Mouse (Mus musculus): ENCODE data around the gene Olfr427. TPM values are rescaled to one million over a fixed set of nuclear protein-coding genes. Genes with fewer than 3 reads are reported as not detected.

Gene Olfr427
- polyA plus RNA-seq, 1 experiment from 2014 or later: not detected

DNA sequence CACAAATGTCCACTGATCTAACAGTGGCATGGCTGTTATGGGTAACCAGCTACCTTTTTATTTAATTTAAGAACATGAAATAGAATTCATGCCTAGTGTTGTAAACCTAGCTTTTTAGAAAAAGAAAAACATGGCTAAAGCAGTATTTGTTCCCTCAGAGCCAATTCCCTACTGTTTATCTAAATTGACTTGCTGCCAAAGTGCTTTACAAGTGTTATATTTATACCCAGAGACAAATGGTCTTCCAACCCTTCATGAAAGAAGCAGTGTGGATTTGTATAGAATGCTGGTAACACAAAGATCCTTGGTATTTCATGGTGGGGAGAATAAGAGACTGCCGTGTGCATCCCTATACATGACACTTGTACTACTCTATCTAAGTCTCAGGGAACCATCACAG lies 50.0 kb downstream of the Olfr427 start:
- Histone ChIP-seq H3K36me3 (replicated peaks; ENCODE audit: control insufficient read depth, insufficient read depth, low read depth, low read length) (no peaks in the 10 kb centered on the region), H3K4me1 (ENCODE audit: control insufficient read depth, insufficient read depth, low read length) (no peaks in the 10 kb centered on the region), H3K4me3 (ENCODE audit: low read depth, low read length) (no peak overlapping the region), H3K27ac (replicated peaks; ENCODE audit: low read depth, low read length) (no peak overlapping the region), H3K27me3 (ENCODE audit: control insufficient read depth, insufficient read depth, low read length) (no peaks in the 10 kb centered on the region), H3K9me3 (replicated peaks; ENCODE audit: control insufficient read depth, low read length) (no peaks in the 10 kb centered on the region), H3K4me2 (ENCODE audit: low read depth, low read length) (no peak overlapping the region), H3K9ac (replicated peaks; ENCODE audit: low read length) (no peak overlapping the region)
- ATAC-seq (replicated peaks; ENCODE audit: insufficient number of reproducible peaks, low FRiP score, low TSS enrichment, low read depth) (no peak), DNase-seq (ENCODE audit: low spot score) (no peak)
- 84% methylated on average over 1 of the region's 1 CpGs for WGBS

DNA sequence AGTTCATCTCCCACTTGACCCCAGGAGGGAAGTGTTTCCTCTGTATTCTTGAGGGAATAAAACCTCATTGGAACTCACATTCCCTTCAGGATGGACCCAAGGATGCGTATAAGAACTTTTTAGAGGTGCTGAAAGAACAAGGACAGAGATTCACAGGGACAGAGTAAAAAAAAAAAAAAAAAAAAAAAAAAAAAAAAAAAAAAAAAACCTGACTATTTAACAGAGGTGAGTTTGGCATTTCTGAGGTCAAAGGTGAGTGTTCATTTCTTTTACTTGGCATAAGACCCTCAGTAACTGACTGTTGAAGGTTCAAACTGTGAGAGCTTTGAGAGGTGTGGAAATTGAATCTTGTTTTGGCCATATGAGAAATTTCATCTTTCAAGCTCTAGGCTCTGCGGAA lies 52.6 kb downstream of the Olfr427 start:
- ATAC-seq (replicated peaks; ENCODE audit: insufficient number of reproducible peaks, low FRiP score, low TSS enrichment, low read depth): no peak
- WGBS: 87% methylated on average over 2 of the region's 2 CpGs
- no peaks in the 10 kb centered on the region for H3K4me1 ChIP-seq (ENCODE audit: control insufficient read depth, insufficient read depth, low read length)

More for the DNA sequence above, 52.6 kb downstream of the Olfr427 start:
- Histone ChIP-seq H3K9me3 (replicated peaks; ENCODE audit: control insufficient read depth, low read length) (no peaks in the 10 kb centered on the region), H3K9ac (replicated peaks; ENCODE audit: low read length) (no peak overlapping the region), H3K27ac (replicated peaks; ENCODE audit: low read depth, low read length) (no peak overlapping the region), H3K4me2 (ENCODE audit: low read depth, low read length) (no peak overlapping the region), H3K27me3 (ENCODE audit: control insufficient read depth, insufficient read depth, low read length) (no peaks in the 10 kb centered on the region), H3K36me3 (replicated peaks; ENCODE audit: control insufficient read depth, insufficient read depth, low read depth, low read length) (no peaks in the 10 kb centered on the region), H3K4me3 (ENCODE audit: low read depth, low read length) (no peak overlapping the region)
- no peak for DNase-seq (ENCODE audit: low spot score)

Other genes starting within 250 kb of the Olfr427 start
- gene Ifi211, start 183.8 kb upstream of the Olfr427 start, polyA plus RNA-seq (2014; fragmentation: Nextera tagmentation; extraction: Ambion mirVana): 0.28 and 0.40 TPM in 2 replicates
- gene Mndal, start 154.4 kb upstream of the Olfr427 start, polyA plus RNA-seq (2014; fragmentation: Nextera tagmentation; extraction: Ambion mirVana): 0.49 and 0.75 TPM in 2 replicates
- gene Ifi203, start 154.2 kb upstream of the Olfr427 start, polyA plus RNA-seq (2014; fragmentation: Nextera tagmentation; extraction: Ambion mirVana): 0.17 and 0.38 TPM in 2 replicates
- 0.20 and 0.36 TPM in 2 replicates for gene Ifi202b, start 114.1 kb upstream of the Olfr427 start, polyA plus RNA-seq (2014; fragmentation: Nextera tagmentation; extraction: Ambion mirVana)
- not detected in 2 replicates for gene Ifi205, start 65.1 kb upstream of the Olfr427 start, polyA plus RNA-seq (2014; fragmentation: Nextera tagmentation; extraction: Ambion mirVana)
- gene Olfr433, start 56.2 kb upstream of the Olfr427 start, polyA plus RNA-seq (2014; fragmentation: Nextera tagmentation; extraction: Ambion mirVana): not detected in 2 replicates
- not detected in 2 replicates for gene Olfr432, start 47.7 kb upstream of the Olfr427 start, polyA plus RNA-seq (2014; fragmentation: Nextera tagmentation; extraction: Ambion mirVana)
- gene Olfr430, start 30.3 kb upstream of the Olfr427 start, polyA plus RNA-seq (2014; fragmentation: Nextera tagmentation; extraction: Ambion mirVana): 0.07 TPM in 1 of 2 replicates, not detected in the other
- not detected in 2 replicates for gene Olfr429, start 12.6 kb upstream of the Olfr427 start, polyA plus RNA-seq (2014; fragmentation: Nextera tagmentation; extraction: Ambion mirVana)
- 0.64 and 0.90 TPM in 2 replicates for gene Olfr231, start 24.3 kb downstream of the Olfr427 start, polyA plus RNA-seq (2014; fragmentation: Nextera tagmentation; extraction: Ambion mirVana)
- gene Olfr424, start 34.6 kb downstream of the Olfr427 start, polyA plus RNA-seq (2014; fragmentation: Nextera tagmentation; extraction: Ambion mirVana): 0.29 TPM in 1 of 2 replicates, not detected in the other
- 0.14 and 0.34 TPM in 2 replicates for gene Olfr420, start 58.7 kb downstream of the Olfr427 start, polyA plus RNA-seq (2014; fragmentation: Nextera tagmentation; extraction: Ambion mirVana)
- 2.0 and 2.4 TPM in 2 replicates for gene Spta1, start 75.9 kb downstream of the Olfr427 start, polyA plus RNA-seq (2014; fragmentation: Nextera tagmentation; extraction: Ambion mirVana)
- gene Olfr419, start 155.2 kb downstream of the Olfr427 start, polyA plus RNA-seq (2014; fragmentation: Nextera tagmentation; extraction: Ambion mirVana): not detected in 2 replicates
- gene Mptx1, start 233.6 kb downstream of the Olfr427 start, polyA plus RNA-seq (2014; fragmentation: Nextera tagmentation; extraction: Ambion mirVana): not detected in 2 replicates

All from embryonic facial prominence, embryonic 11.5 days (tissue).